Mouse (Mus musculus) embryonic facial prominence, embryonic 15.5 days (tissue): Measurements from ENCODE around the gene Tm9sf2. TPM values are rescaled to one million over a fixed set of nuclear protein-coding genes. Genes with fewer than 3 reads are reported as not detected.

Experiments
- ATAC-seq: fragments of 200-750 bp; cut with Nextera tagmentation; 2 replicates; pipeline ENCODE4 v1.8.0; 2017; ENCODE audit warnings: low read depth, moderate TSS enrichment; ENCODE audit not compliant: insufficient number of reproducible peaks, low FRiP score, low TSS enrichment
- H3K27ac ChIP-seq: fragments of 300-500 bp; sonication (generic); replicated peaks from 2 replicates; pipeline ENCODE4 v1.5.1; 2015; ENCODE audit warnings: mild to moderate bottlenecking, inconsistent platforms
- H3K27me3 ChIP-seq: fragments of 300-500 bp; sonication (generic); 2 replicates; pipeline ENCODE4 v1.6.1; 2015; ENCODE audit warnings: inconsistent platforms
- H3K36me3 ChIP-seq: fragments of 300-500 bp; sonication (generic); 2 replicates; pipeline ENCODE4 v1.6.1; 2015; ENCODE audit warnings: mild to moderate bottlenecking, inconsistent platforms
- H3K4me1 ChIP-seq: fragments of 300-500 bp; sonication (generic); 2 replicates; pipeline ENCODE4 v1.6.1; 2015; ENCODE audit warnings: inconsistent platforms
- H3K4me2 ChIP-seq: fragments of 300-500 bp; sonication (generic); replicated peaks from 2 replicates; pipeline ENCODE4 v1.6.1; 2015; ENCODE audit warnings: mild to moderate bottlenecking, inconsistent platforms
- H3K4me3 ChIP-seq: fragments of 300-500 bp; sonication (generic); replicated peaks from 2 replicates; pipeline ENCODE4 v1.5.1; 2015; ENCODE audit warnings: mild to moderate bottlenecking, inconsistent platforms
- H3K9ac ChIP-seq: fragments of 300-500 bp; sonication (generic); 2 replicates; pipeline ENCODE4 v1.6.1; 2015; ENCODE audit warnings: inconsistent platforms
- H3K9me3 ChIP-seq: fragments of 300-500 bp; sonication (generic); replicated peaks from 2 replicates; pipeline ENCODE4 v1.6.1; 2016; ENCODE audit warnings: inconsistent platforms
- WGBS: fragments of 180-500 bp; shearing (Covaris S2); methylation state at CpG from one replicate; pipeline ENCODE4 v1.1.7; 2015; 5-methylcytosine and 5-hydroxymethylcytosine counted together
- polyA plus RNA-seq: library from polyadenylated mRNA; unstranded; fragments of >200 nt; fragmentation: Nextera tagmentation; extraction: Ambion mirVana; gene quantifications from 2 replicates; pipeline ENCODE4 v1.2.1, GENCODE M21; 2015

Tm9sf2 gene
- polyA plus RNA-seq, 1 experiment from 2014 or later = 171 TPM

- Histone ChIP-seq H3K4me2 (no peak overlapping the region), H3K4me3 (no peak overlapping the region), H3K27me3 (no peaks in the 10 kb centered on the region), H3K36me3 (no peaks in the 10 kb centered on the region), H3K27ac (no peak overlapping the region), H3K9ac (no peak overlapping the region), H3K4me1 (no peaks in the 10 kb centered on the region), H3K9me3 (no peaks in the 10 kb centered on the region)
- no peak for ATAC-seq
- 89% methylated on average over 5 of the region's 5 CpGs for WGBS
Measured at GRCm38 (mm10) chr14:122073422-122073821, 33.4 kb upstream of the Tm9sf2 start.

DNA sequence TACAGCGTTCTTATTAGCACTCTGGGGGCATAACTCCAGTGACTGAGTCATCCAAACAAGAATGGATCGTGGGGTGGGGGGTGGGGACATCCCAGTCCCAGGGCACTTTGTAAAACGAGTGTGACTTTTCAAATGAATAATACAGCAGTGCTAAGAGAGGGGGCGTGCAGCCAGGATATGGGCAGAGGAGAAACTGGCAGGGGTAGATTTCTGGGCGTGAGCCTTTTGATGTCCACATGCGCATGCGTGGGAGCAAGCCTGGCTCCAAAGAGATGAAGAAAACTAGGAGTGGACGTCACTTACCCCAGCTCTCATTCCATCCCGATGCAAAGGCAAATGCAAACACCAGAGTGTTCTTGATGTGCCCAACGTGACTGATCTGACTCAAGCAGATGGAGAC lies 32.5 kb upstream of the Tm9sf2 start:
- H3K9ac ChIP-seq = no peak overlapping the region
- H3K9me3 ChIP-seq = no peaks in the 10 kb centered on the region
- 76% methylated on average over 10 of the region's 10 CpGs for WGBS
- H3K4me3 ChIP-seq = no peak overlapping the region
- no peak overlapping the region for H3K27ac ChIP-seq
- H3K4me2 ChIP-seq = no peak overlapping the region
- ATAC-seq = no peak
- no peaks in the 10 kb centered on the region for H3K36me3 ChIP-seq
- H3K4me1 ChIP-seq = no peaks in the 10 kb centered on the region
- no peaks in the 10 kb centered on the region for H3K27me3 ChIP-seq

DNA sequence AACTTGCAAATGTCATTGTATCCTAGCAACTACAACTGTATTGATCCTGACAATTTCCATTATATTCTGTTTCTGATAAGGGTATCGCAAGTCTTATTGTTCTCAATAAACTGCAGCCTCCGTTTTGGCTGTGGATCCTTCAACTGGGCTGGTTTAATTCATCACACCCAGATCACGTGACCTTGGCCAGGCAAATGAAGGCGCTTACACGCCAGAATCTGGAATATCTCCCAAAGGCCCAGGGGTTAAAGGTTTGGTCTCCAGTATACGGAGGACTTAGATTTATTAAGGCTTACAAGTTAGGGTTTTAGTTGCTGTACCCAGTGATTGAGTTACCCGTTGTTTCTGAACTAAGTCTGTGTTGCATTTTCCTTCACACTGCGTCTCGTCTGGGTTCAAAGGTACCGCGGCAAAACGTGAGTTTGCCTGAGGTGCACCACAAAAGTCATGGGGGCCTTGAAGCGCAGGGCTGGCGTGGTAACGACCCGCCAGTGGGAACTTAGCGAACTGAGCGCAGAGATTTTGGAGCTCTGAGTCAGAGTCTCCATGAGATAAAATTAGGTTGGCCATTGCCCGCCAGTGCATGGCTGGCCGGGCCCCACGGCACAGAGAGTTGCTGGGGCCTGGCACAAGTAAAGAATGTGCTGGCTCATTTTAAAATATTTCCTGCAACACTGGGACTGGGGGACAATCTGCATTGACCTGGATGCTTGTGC lies 31.2 kb upstream of the Tm9sf2 start:
- 82% methylated on average over 21 of the region's 21 CpGs for WGBS

DNA sequence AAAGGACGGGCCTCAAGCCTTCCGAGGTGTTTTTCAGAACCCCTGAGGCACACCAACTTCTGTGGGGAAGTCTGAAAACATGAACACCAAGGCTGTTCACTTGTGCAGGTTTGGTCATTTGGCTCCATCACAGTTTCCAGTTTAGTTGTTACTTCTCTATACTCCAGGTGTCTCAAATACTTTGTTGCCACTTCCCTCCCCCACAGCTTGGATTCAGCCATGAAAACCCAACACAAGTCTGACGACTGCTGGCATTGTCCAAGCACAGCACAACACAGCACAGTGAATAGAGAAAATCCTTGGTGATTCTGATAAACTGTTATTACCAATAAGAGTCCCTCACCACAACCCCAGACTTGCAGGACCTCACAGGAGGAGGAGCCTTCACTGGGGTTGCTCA lies 29.8 kb upstream of the Tm9sf2 start:
- Histone ChIP-seq H3K9ac (no peak overlapping the region), H3K9me3 (no peaks in the 10 kb centered on the region), H3K4me1 (no peaks in the 10 kb centered on the region), H3K27me3 (no peaks in the 10 kb centered on the region), H3K36me3 (no peaks in the 10 kb centered on the region), H3K4me2 (no peak overlapping the region), H3K27ac (no peak overlapping the region), H3K4me3 (no peak overlapping the region)
- ATAC-seq = no peak
- WGBS = 71% methylated on average over 3 of the region's 3 CpGs

More for the DNA sequence above, 31.2 kb upstream of the Tm9sf2 start:
- H3K4me2 ChIP-seq = no peak overlapping the region
- H3K27ac ChIP-seq = no peak overlapping the region
- no peaks in the 10 kb centered on the region for H3K4me1 ChIP-seq
- no peaks in the 10 kb centered on the region for H3K9me3 ChIP-seq
- no peaks in the 10 kb centered on the region for H3K27me3 ChIP-seq
- ATAC-seq = no peak
- no peak overlapping the region for H3K9ac ChIP-seq
- no peaks in the 10 kb centered on the region for H3K36me3 ChIP-seq
- H3K4me3 ChIP-seq = no peak overlapping the region

GRCm38 (mm10) chr14:122079428-122079827 lies 27.4 kb upstream of the Tm9sf2 start:
- Histone ChIP-seq H3K27ac (no peak overlapping the region), H3K36me3 (no peaks in the 10 kb centered on the region), H3K4me2 (no peak overlapping the region), H3K9ac (no peak overlapping the region), H3K9me3 (no peaks in the 10 kb centered on the region), H3K27me3 (no peaks in the 10 kb centered on the region), H3K4me1 (no peaks in the 10 kb centered on the region), H3K4me3 (no peak overlapping the region)
- 41% methylated on average over 6 of the region's 6 CpGs for WGBS
- ATAC-seq = no peak

GRCm38 (mm10) chr14:122079921-122080320 lies 26.9 kb upstream of the Tm9sf2 start:
- Histone ChIP-seq H3K9me3 (no peaks in the 10 kb centered on the region), H3K27ac (no peak overlapping the region), H3K36me3 (no peaks in the 10 kb centered on the region), H3K9ac (no peak overlapping the region), H3K4me1 (no peaks in the 10 kb centered on the region), H3K4me2 (no peak overlapping the region), H3K4me3 (no peak overlapping the region), H3K27me3 (no peaks in the 10 kb centered on the region)
- WGBS = 84% methylated on average over 5 of the region's 5 CpGs
- ATAC-seq = no peak

- Histone ChIP-seq H3K27me3 (no peaks in the 10 kb centered on the region), H3K27ac (no peak overlapping the region), H3K4me2 (no peak overlapping the region), H3K4me1 (no peaks in the 10 kb centered on the region), H3K36me3 (no peaks in the 10 kb centered on the region), H3K9me3 (no peaks in the 10 kb centered on the region), H3K4me3 (no peak overlapping the region), H3K9ac (no peak overlapping the region)
- ATAC-seq = no peak
- WGBS = 40% methylated on average over 3 of the region's 3 CpGs
Measured at GRCm38 (mm10) chr14:122081308-122081707, 25.5 kb upstream of the Tm9sf2 start.

- no peaks in the 10 kb centered on the region for H3K4me1 ChIP-seq
- H3K36me3 ChIP-seq = no peaks in the 10 kb centered on the region
- H3K9me3 ChIP-seq = no peaks in the 10 kb centered on the region
- H3K9ac ChIP-seq = no peak overlapping the region
- no peak overlapping the region for H3K4me2 ChIP-seq
- no peak overlapping the region for H3K4me3 ChIP-seq
- H3K27me3 ChIP-seq = no peaks in the 10 kb centered on the region
- 74% methylated on average over 7 of the region's 7 CpGs for WGBS
- ATAC-seq = no peak
- H3K27ac ChIP-seq = no peak overlapping the region
Measured at GRCm38 (mm10) chr14:122083499-122083898, 23.3 kb upstream of the Tm9sf2 start.

DNA sequence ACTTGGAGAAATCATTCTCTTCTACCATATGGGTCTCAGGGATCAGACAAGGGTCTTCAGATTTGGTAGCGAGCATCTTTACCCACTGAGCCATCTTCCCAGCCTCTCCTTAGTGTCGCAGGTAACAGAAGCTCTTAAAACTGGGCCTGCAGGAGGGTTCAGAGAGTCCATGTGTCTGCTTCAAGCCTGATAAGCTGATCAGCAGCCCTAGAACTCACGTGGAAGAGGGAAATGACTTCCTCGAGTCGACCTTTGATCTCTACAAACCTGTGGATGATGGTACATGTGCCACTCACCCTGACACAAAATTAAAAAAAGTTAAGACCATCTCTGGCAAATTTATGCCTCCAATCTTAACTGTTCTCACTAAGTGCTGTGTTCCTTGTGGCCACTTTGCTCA lies 18.9 kb upstream of the Tm9sf2 start:
- ATAC-seq = no peak
- no peaks in the 10 kb centered on the region for H3K36me3 ChIP-seq
- WGBS = 77% methylated on average over 5 of the region's 5 CpGs

DNA sequence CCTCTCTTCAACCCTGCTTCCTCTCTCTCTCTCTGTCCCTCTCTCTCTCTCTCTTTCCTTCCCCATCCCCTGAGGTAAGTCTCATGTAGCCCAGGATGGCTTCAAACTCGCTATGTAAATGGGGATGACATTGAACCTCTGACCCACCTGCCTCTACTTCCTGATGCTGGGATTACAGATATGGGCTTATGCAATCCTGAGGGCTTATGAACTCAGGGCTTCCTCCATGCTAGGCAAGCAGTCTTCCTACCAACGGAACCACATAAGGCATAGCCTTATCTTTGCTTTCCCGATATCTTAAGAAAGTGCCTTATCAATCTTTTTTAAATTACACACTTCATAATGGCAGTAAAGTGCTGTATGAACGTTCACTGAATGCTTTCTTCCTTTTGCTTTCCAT lies 14.5 kb upstream of the Tm9sf2 start:
- Histone ChIP-seq H3K27me3 (no peaks in the 10 kb centered on the region), H3K9ac (no peak overlapping the region), H3K36me3 (no peaks in the 10 kb centered on the region), H3K9me3 (no peaks in the 10 kb centered on the region), H3K4me1 (no peaks in the 10 kb centered on the region), H3K27ac (no peak overlapping the region), H3K4me3 (no peak overlapping the region), H3K4me2 (no peak overlapping the region)
- WGBS = 82% methylated on average over 4 of the region's 4 CpGs
- ATAC-seq = no peak

More for the DNA sequence above, 18.9 kb upstream of the Tm9sf2 start:
- Histone ChIP-seq H3K9ac (no peak overlapping the region), H3K4me3 (no peak overlapping the region), H3K4me2 (no peak overlapping the region), H3K27me3 (no peaks in the 10 kb centered on the region), H3K27ac (no peak overlapping the region), H3K9me3 (no peaks in the 10 kb centered on the region), H3K4me1 (no peaks in the 10 kb centered on the region)

DNA sequence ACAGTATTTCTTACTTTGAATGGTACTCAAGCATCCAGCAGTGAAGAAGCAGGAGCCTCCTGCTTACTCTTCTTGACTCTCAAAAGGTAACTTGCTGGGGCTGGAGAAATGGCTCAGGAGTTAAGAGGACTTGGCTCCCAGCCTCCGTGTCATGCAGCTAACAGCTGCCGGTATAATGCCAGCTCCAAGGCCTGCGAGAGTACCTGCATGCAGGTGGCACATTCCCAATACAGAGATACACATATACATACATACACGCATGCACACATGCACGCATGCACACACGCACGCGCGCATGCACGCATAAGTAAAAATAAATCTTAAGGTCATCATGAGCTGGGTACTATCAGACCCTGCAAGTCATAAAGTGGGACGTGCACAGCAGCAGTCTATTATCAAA lies 10.5 kb upstream of the Tm9sf2 start:
- no peak overlapping the region for H3K27ac ChIP-seq
- H3K4me2 ChIP-seq = no peak overlapping the region
- no peaks in the 10 kb centered on the region for H3K36me3 ChIP-seq
- H3K9me3 ChIP-seq = no peaks in the 10 kb centered on the region
- no peak for ATAC-seq
- H3K27me3 ChIP-seq = no peaks in the 10 kb centered on the region
- H3K4me1 ChIP-seq = no peaks in the 10 kb centered on the region
- no peak overlapping the region for H3K9ac ChIP-seq
- WGBS = 94% methylated on average over 11 of the region's 11 CpGs
- no peak overlapping the region for H3K4me3 ChIP-seq

GRCm38 (mm10) chr14:122099584-122099983 lies 7.3 kb upstream of the Tm9sf2 start:
- Histone ChIP-seq H3K4me3 (no peak overlapping the region), H3K4me1 (no peaks in the 10 kb centered on the region), H3K27me3 (no peaks in the 10 kb centered on the region), H3K4me2 (no peak overlapping the region), H3K9me3 (no peaks in the 10 kb centered on the region), H3K9ac (no peak overlapping the region), H3K36me3 (no peaks in the 10 kb centered on the region), H3K27ac (no peak overlapping the region)
- ATAC-seq = no peak
- 70% methylated on average over 4 of the region's 4 CpGs for WGBS
